Mouse (Mus musculus): Measurements from ENCODE around the gene Tor1aip2. TPM values are rescaled to one million over a fixed set of nuclear protein-coding genes. Genes with fewer than 3 reads are reported as not detected.

Gene Tor1aip2
- total RNA-seq, 1 experiment from 2014 or later: 148 TPM

GRCm38 (mm10) chr1:156111728-156112127 is 76.5 kb downstream of the Tor1aip2 start:
- DNase-seq: no peak

GRCm38 (mm10) chr1:156112142-156112541 is 76.9 kb downstream of the Tor1aip2 start:
- DNase-seq: no peak

GRCm38 (mm10) chr1:156113884-156114499 is 78.8 kb downstream of the Tor1aip2 start:
- no peak for DNase-seq

- DNase-seq: no peak
Observed at GRCm38 (mm10) chr1:156116770-156117169, 81.6 kb downstream of the Tor1aip2 start.

Other genes starting within 250 kb of the Tor1aip2 start
- 48.4 and 48.8 TPM in 2 replicates for gene Qsox1, start 222.5 kb upstream of the Tor1aip2 start, total RNA-seq (2021)
- gene Cep350, start 62.1 kb upstream of the Tor1aip2 start, total RNA-seq (2021): 32.1 and 36.2 TPM in 2 replicates
- gene Tor1aip1, start 1.1 kb downstream of the Tor1aip2 start, total RNA-seq (2021): 116 and 125 TPM in 2 replicates
- gene Fam163a, start 169.6 kb downstream of the Tor1aip2 start, total RNA-seq (2021): 7.6 and 14.1 TPM in 2 replicates